Mouse (Mus musculus): ENCODE data around the gene Trib2. TPM values are rescaled to one million over a fixed set of nuclear protein-coding genes. Genes with fewer than 3 reads are reported as not detected.

The Trib2 gene
- total RNA-seq (2023): 100 to 1,000 TPM; 137 to 155 TPM

DNA sequence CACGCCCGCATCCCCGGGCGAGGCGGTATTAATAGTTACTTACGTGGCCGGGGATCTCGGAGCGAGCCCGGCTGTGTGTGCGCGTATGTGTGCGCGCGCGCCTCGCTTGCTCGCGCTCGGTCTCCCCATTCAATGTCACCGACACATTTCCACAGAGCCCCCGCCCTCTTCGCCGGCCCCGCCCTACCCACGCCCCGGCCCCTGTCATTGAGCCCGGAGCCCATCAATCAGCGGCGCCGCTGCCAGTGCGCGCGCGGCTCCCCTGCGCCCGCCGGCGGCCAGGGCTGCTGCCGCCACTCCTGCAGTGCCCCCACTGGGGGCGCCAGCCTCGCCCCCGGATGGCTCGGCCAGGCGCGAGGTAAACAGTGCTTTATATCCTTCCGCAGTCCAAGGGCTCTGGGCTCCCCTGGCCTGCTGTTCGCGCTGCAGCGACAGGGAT lies at the start of gene Trib2:
Gene Trib2 (minus strand): TSS at position 183 of the 439 bp plus-strand sequence.

All from B cell, adult 67 days (primary cell).